Mouse (Mus musculus) bone marrow macrophage, adult 2 months (primary cell): ENCODE measurements around the gene Arl13b. TPM values are rescaled to one million over a fixed set of nuclear protein-coding genes. Genes with fewer than 3 reads are reported as not detected.

Source experiments
- H3K27ac ChIP-seq: 2 replicates; pipeline ENCODE4 v1.5.1; 2012; ENCODE audit warnings: low read depth, low read length; ENCODE audit not compliant: insufficient read depth
- H3K4me1 ChIP-seq: 2 replicates; pipeline ENCODE4 v1.6.1; 2012; ENCODE audit warnings: low read length; ENCODE audit not compliant: control insufficient read depth, insufficient read depth
- H3K4me3 ChIP-seq: 2 replicates; pipeline ENCODE4 v1.5.1; 2012; ENCODE audit warnings: mild to moderate bottlenecking, low read length, moderate library complexity; ENCODE audit not compliant: insufficient read depth
- CTCF ChIP-seq: IDR thresholded peaks from 2 replicates; pipeline ENCODE4 v1.5.1; 2012; ENCODE audit warnings: low read depth, mild to moderate bottlenecking, low read length, moderate library complexity
- POLR2A ChIP-seq: IDR thresholded peaks from 2 replicates; pipeline ENCODE4 v1.6.1; 2012; ENCODE audit warnings: mild to moderate bottlenecking, low read depth, low read length, borderline replicate concordance
- polyA plus RNA-seq: library from polyadenylated mRNA; stranded (reverse); fragments of >200 nt; gene quantifications from 2 replicates; pipeline ENCODE4 v1.2.4, GENCODE M21; 2012; ENCODE audit not compliant: missing spikeins, insufficient read depth, insufficient read length

Arl13b gene
- polyA plus RNA-seq, 1 experiment = 12.1 TPM

DNA sequence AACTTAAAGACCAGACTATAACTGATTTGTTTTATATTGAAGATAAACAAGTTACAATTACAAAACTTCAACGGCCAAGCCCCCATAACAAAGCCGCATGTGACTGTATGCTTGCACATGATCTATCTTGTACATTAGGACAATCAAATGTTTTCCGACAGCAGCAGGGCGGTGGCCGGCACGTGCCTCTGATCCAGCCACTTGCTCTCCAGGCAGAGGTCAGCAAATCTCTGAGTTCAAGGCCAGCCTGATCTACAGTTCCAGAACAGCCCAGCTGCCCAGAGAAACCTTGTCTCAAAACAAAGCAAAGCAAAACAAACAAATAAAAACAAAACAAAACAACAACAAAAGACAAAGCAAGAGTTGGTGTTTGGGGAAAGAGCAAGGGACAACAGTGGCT, 8.5 kb upstream of the Arl13b start:
- Histone ChIP-seq H3K27ac (no peak overlapping the region), H3K4me1 (peaks cover 21% of the 10 kb centered on the region), H3K4me3 (no peak overlapping the region)
- TF ChIP-seq CTCF (no peak), POLR2A (no peak)

DNA sequence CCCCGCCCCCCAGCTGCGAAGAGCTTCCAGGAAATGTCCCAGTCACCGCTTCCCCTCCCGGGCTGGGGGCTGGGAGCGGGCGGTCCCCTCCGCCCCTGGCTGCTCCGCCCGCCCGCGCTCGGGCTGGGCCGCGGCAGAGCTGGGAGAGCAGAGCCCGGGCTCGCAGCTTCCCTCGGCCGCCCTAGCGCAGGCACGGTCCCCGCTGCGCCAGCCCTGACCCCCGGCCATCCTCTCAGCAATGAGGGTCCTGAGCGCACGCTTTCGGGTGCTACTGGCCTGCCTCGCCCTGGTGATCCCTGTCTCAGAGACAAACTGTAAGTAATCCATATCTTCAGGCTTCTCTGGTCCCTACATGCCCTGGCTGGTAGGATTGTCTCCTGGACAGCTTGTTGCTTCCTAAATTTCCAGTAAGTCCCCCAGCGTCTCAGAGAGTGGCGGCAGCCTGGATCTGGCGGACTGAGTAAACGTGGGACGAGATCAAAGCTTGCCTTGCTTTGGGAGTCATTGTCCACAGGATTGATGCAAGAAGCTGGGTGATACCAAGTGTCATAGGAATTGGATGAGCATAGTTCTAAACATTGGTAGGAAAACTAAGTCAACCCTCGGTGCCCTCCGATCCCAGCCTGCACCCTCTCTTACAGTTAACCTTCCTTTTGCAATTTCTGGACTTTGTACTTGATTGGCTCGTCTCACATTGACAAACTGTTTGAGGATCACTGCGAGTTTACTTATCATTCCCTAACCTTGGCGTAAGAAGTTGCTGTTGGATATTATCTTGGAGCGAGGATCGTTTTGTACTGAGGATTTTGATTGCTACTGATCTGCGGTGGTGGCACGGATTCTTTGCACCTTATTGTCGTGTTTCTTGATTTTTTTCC, 7.6 kb upstream of the Arl13b start, which contains the start of gene Pros1:
Gene Pros1 (plus strand): TSS at position 117 of the 878 bp plus-strand sequence.
- TF ChIP-seq CTCF = no peak
- no peak for TF ChIP-seq POLR2A
- Histone ChIP-seq H3K4me3 (peak within 1 kb of the TSS; percentile 86), H3K4me1 (peaks cover 21% of the 10 kb centered on the region), H3K27ac (peak within 1 kb of the TSS; percentile 57)

DNA sequence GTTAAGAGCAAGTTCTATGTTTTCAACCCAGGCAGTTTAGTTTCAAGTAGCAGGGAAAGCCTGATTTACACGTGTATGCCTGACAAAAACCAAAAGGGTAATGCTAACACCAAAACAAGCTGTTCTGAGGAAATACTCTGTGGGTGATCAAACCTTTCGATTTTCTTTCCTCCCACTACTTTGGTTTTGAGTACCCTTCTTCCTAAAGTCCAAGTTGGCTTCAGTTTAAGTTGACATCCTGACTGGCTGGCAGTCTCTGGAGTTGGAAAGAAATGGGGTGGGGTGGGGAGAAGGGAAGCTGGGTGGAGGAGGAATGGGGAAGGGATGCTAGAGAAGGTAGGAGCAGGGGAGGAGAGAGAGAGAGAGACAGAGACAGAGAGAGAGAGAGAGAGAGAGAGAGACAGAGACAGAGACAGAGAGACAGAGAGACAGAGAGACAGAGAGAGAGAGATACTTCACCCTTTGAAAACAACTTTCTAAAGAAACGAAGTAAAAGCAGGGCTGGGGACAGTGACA, 6.8 kb upstream of the Arl13b start:
- Histone ChIP-seq H3K4me1 (peaks cover 21% of the 10 kb centered on the region), H3K4me3 (peak overlapping the region; percentile 86), H3K27ac (no peak overlapping the region)
- TF ChIP-seq CTCF = no peak
- no peak for TF ChIP-seq POLR2A

DNA sequence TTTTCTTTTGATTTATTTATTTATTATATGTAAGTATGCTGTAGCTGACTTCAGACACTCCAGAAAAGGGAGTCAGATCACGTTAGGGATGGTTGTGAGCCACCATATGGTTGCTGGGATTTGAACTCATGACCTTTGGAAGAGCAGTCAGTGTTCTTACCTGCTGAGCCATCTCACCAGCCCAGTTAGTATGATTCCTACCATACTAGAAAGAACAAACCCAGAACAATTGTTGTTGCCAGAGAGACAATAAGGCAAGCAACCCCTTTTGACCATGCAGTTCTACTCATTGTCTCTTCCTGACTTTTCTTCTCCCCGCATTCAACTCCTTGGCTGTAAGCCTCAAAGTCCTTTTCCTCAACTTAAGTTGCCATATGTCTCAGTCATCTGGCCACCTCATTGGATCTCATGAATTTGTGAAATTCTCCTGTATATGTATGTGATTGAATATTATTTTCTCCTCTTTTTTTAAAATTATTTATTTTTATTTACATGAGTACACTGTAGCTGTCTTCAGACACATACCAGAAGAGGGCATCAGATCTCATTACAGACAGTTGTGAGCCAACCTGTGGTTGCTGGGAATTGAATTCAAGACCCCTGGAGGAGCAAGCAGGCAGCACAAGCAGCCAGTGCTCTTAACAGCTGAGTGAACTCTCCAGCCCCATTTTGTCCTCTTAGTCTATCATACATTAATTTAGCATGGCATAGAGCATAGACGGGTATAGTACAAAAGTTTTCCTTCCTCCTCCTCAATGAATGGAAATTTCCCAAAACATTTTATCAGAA, 5.8 kb upstream of the Arl13b start:
- TF ChIP-seq CTCF (no peak), POLR2A (no peak)
- Histone ChIP-seq H3K4me3 (no peak overlapping the region), H3K4me1 (peaks cover 19% of the 10 kb centered on the region), H3K27ac (no peak overlapping the region)

DNA sequence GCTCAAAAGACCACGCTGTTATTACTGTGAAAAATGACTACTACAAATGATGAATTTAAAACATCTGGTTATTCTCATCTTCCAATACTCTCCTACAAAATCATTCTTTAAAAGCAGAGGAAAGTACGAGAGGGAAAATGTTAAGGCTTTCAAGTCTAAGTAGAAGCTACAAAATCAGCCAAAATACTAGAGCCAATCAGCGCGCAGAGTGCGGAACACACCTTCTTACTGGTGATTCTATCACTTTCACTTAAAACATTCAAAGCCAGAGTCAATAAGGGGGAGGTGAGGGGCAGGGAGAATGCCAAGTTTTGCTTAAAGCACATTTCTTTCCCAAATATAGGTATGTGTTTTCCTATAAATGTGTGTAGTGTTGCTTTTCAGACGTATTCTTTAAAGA, 1.5 kb downstream of the Arl13b start:
- H3K4me3 ChIP-seq = no peak overlapping the region
- H3K27ac ChIP-seq = no peak overlapping the region
- TF ChIP-seq CTCF (no peak), POLR2A (no peak)
- peaks cover 4% of the 10 kb centered on the region for H3K4me1 ChIP-seq

DNA sequence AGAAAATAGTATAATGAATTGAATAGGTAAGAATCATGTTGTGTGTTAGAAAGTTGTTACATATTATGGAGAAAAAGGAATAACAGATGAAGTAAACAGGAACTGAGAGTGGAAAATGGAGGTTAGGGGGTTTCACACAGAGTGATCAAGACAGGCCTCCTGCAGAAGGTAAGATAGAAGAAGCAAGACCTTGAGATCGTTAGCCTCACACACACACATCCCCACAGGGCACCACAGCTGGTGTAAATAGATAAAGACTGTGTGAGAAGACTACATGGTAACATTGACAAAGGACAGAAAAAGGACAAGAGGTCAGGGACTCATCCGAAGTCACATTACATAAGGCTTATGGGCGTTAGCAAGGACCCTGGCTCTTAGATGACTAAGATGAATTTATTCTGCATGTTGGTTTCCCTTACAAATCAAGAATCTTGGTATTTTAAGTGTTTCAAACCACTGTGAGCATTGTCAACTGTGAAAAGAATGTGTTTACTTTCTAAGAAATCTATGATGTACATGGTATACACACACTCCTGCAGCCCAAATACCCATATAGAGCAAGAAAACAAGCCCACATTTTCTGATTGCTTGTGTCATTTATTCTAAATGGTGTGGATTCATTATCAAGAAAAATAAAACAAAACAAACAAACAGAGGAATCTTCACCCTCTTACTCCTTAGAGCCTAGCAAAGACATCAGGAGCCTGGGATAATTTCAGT, 12.7 kb downstream of the Arl13b start:
- H3K4me1 ChIP-seq = no peaks in the 10 kb centered on the region
- H3K4me3 ChIP-seq = no peak overlapping the region
- H3K27ac ChIP-seq = no peak overlapping the region
- TF ChIP-seq POLR2A = no peak
- TF ChIP-seq CTCF = no peak

DNA sequence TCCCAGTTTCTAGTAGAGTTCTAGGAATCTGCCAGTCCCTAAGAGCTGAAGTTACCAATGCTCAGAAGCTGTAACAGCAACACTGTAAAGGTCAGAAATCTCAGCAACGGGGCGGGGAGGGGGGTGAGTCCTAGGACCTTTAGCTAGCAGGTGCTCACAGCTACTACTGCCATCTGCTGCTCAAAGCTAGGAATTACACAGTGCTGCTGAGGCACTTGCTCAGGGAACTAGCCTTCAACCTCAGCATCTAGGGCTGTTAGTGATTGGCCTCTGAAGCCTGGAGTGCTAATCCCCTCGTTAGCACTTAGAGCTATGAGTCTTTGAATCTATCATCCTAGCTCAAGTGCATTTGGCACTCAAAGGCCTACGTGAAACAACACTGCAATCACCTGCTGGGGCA, 14.4 kb downstream of the Arl13b start:
- TF ChIP-seq CTCF = peak; percentile 60
- TF ChIP-seq POLR2A = no peak
- Histone ChIP-seq H3K4me1 (no peaks in the 10 kb centered on the region), H3K4me3 (no peak overlapping the region), H3K27ac (no peak overlapping the region)

DNA sequence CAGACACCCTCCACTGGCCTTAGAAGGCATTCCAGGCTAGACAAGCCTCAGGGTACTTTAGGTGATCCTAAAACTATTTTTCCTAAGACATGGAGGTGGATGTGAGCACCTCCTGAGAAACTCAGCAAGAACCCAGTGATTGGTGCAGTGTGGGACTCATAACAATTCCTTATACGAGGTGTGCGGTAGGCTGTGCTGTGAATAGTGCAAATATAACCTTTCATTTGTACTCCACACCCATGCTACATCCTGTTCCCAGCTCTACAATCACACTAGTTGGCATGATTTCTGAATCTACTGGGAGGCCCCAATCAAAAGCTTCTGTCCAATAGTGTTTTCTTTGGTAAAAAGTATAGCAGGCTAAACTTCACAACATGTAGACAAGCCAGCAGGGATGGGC, 14.8 kb downstream of the Arl13b start:
- no peak for TF ChIP-seq CTCF
- Histone ChIP-seq H3K27ac (no peak overlapping the region), H3K4me3 (no peak overlapping the region), H3K4me1 (no peaks in the 10 kb centered on the region)

DNA sequence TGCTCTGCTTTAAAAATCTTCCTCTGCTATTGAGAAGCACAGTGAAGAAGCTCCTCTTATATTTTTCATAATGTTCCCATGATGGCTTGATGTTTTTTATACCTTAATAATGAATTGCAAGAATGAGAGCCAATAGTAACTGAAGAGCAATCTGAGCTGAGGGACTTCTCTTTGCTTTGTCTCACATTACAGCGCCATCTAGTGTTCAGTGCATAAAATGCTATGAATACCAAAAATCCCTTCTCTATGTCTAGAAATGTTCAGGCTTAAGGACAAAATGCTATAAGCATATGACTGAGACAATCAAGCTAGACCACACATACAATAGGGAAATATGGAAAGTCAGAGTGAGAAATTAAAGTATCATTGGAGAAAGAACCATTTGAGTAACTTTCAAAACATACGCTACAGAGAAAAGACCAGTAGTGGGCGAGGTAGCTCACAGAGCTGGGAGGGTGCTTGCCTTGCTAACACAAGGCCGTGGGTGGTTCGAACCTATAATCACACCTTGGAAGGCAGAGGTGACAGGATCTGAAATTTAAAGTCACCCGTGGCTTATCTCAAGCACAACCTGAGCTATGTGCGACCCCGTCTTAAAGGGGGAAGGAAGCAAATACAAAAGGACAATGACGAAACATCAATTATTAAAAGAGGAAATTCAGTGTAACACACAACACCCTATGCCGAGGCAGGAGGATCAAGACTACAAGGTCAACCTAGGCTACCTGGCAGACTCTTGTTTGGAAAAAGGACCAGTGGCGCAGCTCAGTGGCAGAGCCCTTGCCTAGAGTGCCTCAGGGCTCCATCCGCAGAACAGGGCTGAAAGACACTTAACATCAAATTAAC, 20.5 kb downstream of the Arl13b start:
- H3K4me1 ChIP-seq = peaks cover 5% of the 10 kb centered on the region
- TF ChIP-seq POLR2A (no peak), CTCF (peak; percentile 37)

More for the DNA sequence above, 20.5 kb downstream of the Arl13b start:
- Histone ChIP-seq H3K27ac (no peak overlapping the region), H3K4me3 (no peak overlapping the region)
